Mouse (Mus musculus): ENCODE results near the gene Triap1.
"Not testable (repeated sequence)": the region's sequence is repeated elsewhere in the genome, so short reads cannot be mapped to it uniquely, and the experiment has no call there.

The Triap1 gene

GRCm38 (mm10) chr5:115333626-115334025, 7.4 kb upstream of the Triap1 start:
- DNase-seq (ENCODE audit: low spot score in 2 of 2), result no peak

GRCm38 (mm10) chr5:115340007-115340406, 1.0 kb upstream of the Triap1 start:
- no peak for DNase-seq (ENCODE audit: low spot score in 2 of 2)

- no peak for DNase-seq (ENCODE audit: low spot score in 2 of 2)
These were observed 515 bp downstream of the Triap1 start for GRCm38 (mm10) chr5:115341314-115342165.

GRCm38 (mm10) chr5:115347564-115347963, 6.5 kb downstream of the Triap1 start:
- DNase-seq (ENCODE audit: low spot score in 2 of 2), result peak; percentile 75 to 84

- peak; percentile 97 to 98 for DNase-seq (ENCODE audit: low spot score in 2 of 2)
These were observed 7.7 kb downstream of the Triap1 start, which contains the start of gene Cox6a1 for GRCm38 (mm10) chr5:115348546-115349224. Cox6a1 (minus strand) TSS chr5:115348981.

GRCm38 (mm10) chr5:115349225-115349555, 8.2 kb downstream of the Triap1 start:
- DNase-seq (ENCODE audit: low spot score in 2 of 2), result no peak

- DNase-seq (ENCODE audit: low spot score in 2 of 2), result no peak
These were observed 10.3 kb downstream of the Triap1 start for GRCm38 (mm10) chr5:115351348-115351747.

GRCm38 (mm10) chr5:115355070-115355469, 14.0 kb downstream of the Triap1 start:
- DNase-seq (ENCODE audit: low spot score in 2 of 2), result no peak

- peak; percentile 67 to 70 for DNase-seq (ENCODE audit: low spot score in 2 of 2)
These were observed 17.8 kb downstream of the Triap1 start for GRCm38 (mm10) chr5:115358872-115359271.

GRCm38 (mm10) chr5:115359438-115359837, 18.4 kb downstream of the Triap1 start:
- DNase-seq (ENCODE audit: low spot score in 2 of 2), result no peak

- DNase-seq (ENCODE audit: low spot score in 2 of 2), result no peak
These were observed 18.9 kb downstream of the Triap1 start for GRCm38 (mm10) chr5:115359851-115360372.

GRCm38 (mm10) chr5:115362216-115362615, 21.2 kb downstream of the Triap1 start:
- no peak for DNase-seq (ENCODE audit: low spot score in 2 of 2)

GRCm38 (mm10) chr5:115362819-115363714, 22.0 kb downstream of the Triap1 start:
- no peak for DNase-seq (ENCODE audit: low spot score in 2 of 2)

- DNase-seq (ENCODE audit: low spot score in 2 of 2), result no peak
These were observed 23.8 kb downstream of the Triap1 start for GRCm38 (mm10) chr5:115364782-115365181.

- DNase-seq (ENCODE audit: low spot score in 2 of 2), result no peak
These were observed 30.7 kb downstream of the Triap1 start for GRCm38 (mm10) chr5:115371736-115372135.

- no peak for DNase-seq (ENCODE audit: low spot score in 2 of 2)
These were observed 32.6 kb downstream of the Triap1 start for GRCm38 (mm10) chr5:115373441-115374203.

- DNase-seq (ENCODE audit: low spot score in 2 of 2), result no peak
These were observed 33.3 kb downstream of the Triap1 start for GRCm38 (mm10) chr5:115374204-115374820.

- DNase-seq (ENCODE audit: low spot score in 2 of 2), result no peak
These were observed 34.4 kb downstream of the Triap1 start for GRCm38 (mm10) chr5:115375436-115375835.

GRCm38 (mm10) chr5:115378882-115379281, 37.9 kb downstream of the Triap1 start:
- DNase-seq (ENCODE audit: low spot score in 2 of 2), result not testable (repeated sequence)

GRCm38 (mm10) chr5:115391935-115392334, 50.9 kb downstream of the Triap1 start:
- no peak for DNase-seq (ENCODE audit: low spot score in 2 of 2)

- DNase-seq (ENCODE audit: low spot score in 2 of 2), result no peak
These were observed 51.9 kb downstream of the Triap1 start for GRCm38 (mm10) chr5:115392969-115393368.
